Mouse (Mus musculus) right cerebral cortex, adult 18-20 months (tissue): ENCODE measurements around the gene Trio.

ENCODE experiments used
- DNase-seq: peaks from one replicate; pipeline ENCODE4 v3.0.0; 2022; ENCODE audit warnings: mixed read lengths

The Trio gene

DNA sequence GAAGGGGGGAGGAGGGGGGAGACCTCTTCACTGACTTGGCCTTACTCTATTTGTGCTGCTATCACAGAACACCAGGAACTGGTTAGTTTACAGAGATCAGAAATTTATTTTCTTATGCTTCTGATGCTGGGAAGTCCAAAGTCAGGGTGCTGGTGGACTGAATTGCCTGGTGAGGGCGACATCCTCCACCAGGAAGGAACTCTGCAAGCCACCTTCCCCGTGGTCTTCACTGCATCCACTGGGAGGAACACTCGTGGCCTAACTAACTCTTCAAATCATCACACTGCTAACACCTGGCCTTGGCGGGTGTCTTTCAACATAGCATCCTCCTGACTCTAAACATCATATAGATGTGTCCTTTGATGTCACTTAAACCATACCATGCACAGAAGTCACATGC, 109.4 kb downstream of the Trio start:
- DNase-seq, result no peak

DNA sequence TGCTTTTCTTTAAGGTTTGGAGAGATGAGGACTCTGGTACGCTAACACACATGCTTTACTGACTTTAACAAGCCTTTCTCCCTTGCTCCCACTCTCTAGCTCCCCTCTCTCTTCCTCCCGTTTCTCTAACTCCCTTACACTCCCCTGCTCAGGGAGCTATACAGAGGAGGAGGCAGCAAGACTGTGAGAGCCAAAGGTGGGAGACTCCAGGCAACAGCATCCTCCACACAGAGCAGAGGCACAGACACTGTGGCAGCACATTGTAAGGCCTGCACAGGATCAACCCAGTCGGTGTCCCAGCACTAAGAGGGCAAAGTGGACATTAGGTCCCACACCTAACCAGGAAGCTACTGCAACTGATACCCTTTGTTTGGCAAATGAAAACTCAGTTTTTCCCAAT, 112.6 kb downstream of the Trio start:
- no peak for DNase-seq

DNA sequence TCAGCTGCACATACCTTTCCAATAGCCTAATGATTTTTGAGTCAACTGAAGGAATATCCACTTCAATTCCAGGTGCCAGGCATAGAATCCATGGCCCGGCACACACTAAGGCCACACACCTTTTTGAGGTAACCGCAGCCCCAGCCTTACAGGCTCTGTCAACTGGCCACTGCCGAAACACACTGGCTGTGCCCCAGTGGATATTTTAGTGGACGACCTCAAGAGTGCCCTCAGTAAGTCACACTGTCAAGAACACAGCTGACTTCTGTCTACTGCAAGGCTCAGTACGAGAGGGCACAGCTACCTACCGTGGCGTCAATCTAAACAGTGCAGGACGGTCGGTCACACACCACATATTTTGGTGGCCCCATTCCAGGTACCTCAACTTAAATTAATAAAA, 114.5 kb downstream of the Trio start:
- no peak for DNase-seq

DNA sequence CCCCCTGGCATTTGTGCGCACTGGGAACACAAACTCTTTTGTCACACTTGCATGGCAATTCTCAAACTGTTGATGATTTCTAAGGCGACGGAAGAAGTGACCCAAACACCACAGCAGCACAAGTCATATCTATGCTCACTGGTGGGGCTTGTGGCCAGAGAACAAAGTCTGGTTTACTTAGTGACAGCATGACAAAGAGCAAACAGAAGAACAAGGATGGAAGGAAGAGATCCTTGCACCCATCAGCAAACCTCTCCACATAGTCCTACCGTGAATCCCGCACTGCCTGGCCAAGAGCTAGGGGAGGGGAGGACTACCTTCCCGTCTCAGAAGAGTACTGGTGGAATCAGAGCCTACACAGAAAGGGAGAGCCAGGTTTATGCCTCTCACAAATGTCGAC, 115.5 kb downstream of the Trio start:
- DNase-seq, result no peak

DNA sequence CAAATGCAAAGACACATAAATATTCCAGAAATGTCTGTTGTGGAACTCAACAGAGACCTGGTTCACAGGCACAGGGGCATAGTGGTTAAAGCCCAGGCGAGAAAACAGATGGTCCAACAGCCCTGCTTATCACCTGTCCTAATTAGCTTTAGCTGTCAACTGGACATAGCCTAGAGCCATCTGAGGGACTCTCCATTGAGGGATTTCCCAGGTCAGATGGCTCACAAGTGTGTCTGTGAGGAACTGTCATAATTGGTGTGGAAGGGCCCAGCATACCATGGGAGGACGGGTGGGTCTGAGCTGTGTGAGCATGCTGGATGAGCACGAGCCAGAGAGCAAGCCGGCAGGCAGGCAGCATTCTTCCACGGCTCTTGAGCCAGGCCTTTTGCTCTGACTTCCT, 118.0 kb downstream of the Trio start:
- no peak for DNase-seq

DNA sequence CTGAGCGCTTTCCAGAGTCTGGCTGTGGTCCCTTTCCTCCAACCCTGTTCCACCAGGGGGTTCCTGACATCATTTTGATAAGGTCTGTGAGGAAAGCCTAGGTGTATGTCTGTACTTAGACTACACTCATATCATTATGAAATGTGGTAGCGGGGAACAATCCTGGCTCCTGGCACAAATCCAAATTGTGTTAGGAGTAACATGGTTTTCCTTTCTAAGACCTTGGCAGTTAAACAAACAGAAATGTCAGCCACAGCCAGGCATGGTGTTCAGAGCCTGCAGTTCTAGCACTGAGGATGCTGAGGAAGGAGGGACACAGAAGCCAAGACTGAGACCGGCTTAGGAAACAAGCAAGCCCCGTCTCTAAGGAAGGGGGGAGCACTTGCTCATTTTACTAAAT, 119.2 kb downstream of the Trio start:
- no peak for DNase-seq

DNA sequence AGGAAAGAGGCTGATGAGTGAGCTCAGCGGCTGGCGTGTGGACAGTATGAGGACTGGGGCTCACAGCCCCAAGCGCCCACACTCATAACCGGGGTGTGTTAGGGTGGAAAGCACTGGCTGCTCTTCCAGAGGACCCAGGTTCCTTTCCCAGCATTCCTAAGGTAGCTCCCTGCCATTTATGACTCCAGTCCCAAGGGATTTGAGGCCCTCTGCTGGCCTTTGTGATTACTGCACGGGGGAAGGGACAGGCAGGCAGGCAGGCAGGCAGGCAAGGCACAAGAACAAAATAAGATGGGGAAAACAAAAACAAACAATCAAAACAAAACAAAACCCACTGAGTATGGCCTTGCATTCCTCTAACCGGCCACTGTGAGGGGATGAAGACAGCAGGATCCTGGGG, 120.3 kb downstream of the Trio start:
- peak; percentile 70 for DNase-seq

DNA sequence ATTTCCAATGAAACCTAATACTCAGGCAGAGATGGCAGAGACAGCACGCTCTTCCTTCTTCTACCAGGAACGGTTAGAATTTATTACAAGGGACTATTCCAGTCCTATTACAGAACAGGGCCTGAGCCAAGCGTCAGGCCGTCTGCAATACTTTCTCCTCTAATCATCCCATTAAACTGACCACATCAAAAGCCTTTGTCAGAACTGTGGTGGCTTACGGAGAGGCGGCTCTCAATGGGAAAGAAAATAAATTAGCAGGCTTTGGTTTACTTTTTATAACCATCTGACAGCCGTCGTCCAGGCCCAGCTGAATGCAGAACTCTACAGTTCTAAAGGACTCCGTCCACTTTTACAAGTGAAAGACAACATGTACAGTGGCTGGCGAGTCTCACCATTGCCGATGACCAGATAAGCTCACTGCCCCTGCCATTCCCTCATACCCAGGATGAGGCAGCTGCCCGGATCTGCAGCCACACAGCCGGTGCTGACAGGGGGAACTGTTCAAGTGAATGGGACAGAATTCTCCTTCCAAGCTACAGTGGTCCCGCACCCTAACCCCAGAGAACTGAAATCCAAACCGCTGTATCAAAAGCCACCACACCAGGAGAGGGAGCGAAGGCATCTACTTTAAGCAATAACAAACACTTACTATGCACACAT, 121.2 kb downstream of the Trio start:
- DNase-seq, result no peak

DNA sequence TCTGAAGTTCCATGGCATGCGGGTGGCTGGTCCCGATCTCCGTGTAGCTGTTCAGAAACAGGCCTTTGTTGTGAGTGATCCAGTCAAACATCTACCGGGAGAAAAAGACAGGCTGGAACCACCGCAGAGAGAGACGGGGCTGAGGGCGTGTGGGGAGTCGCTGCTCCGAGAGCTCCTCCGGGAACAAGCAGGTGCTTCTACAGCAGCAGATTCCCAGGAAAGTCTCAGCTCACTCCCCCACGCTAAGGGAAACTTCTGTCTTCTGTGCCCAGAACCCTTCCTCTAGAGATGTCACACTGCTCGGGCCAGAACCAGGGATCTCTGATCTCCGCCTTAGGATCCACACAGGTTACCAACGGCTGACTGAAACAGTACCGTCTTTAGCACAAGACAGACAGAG, 124.4 kb downstream of the Trio start:
- DNase-seq, result peak; percentile 42

DNA sequence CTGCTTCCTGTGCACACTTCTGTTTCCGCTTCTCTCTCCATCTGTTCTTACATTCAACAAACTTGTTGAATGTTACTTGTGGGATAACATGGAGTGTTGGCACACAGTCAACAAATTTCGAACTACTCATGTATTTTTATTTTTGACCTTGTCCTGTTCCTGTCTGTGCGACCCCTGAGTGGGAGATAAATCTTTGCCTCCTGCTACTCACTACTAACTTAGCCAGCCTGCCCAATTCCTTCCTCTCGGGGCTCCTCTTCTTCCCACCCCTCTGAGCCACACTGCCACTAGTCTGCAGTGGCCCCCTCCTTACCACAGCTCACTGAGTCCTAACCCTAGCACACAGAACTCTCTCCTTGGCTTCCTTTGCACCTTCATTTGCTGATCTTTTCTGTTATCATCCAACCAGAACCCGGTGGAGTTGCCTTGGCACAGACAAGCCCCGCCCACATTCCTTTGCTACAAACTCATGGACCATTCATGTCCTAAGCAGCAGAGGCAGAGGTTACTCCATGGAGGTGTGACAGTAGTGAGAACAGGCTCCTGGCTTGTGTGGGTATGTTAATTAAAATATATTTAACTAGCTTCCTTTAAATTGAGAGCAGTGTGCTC, 126.7 kb downstream of the Trio start:
- no peak for DNase-seq

DNA sequence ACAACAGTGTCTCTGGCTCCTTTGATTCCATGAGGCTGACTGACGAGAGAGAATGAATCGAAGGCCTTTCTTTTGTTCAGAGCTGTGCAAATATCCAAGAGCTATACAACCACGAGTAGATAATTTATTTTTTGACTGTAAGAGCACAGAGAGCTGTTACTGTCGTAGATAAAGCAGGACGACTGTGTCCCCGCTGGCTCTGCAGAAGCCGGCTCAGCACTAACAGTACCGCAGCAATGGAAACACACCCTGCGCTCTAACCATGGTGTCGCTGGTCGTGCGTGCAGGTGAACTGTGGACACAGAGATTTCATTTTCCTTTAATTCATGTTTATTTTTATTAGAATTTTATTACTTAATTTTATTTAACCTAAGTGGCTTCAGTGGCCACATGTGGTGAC, 131.5 kb downstream of the Trio start:
- no peak for DNase-seq

DNA sequence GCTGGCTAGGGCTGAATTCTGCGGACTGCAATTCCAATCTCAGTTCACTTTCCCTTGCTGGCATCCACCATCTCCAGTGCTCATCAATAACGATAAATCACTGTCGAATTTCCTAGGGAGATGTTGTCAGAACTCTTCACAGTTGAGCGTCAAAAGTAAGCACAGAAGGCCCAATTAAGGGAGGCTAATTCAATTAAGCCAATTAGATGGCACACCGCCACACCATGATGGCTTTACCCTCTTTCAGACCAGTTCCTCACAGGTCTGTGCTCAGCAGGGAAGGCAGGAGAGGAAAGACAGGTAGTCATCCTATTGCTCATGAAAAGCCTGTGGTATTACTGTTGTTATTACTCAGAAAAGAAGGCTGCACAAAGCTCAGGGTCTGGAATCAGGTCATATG, 133.6 kb downstream of the Trio start:
- DNase-seq, result no peak

DNA sequence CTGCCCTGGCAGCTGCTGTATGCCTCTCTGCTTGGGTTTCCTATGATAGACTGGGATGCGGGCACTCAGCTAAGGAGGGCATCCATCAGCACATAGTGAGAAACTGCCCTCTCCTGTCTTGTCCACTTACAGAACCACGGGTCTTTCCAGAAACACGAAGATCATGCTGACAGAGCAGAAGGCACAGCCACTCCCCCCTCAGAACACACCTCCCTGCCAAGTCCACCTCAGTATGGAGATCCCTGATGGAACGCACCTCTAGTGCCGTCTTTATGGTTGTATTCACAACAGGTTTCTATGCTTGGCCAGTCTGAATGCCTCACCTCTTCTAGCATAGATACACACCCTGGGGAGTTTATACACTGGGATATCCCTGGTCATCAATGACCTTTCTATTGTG, 135.0 kb downstream of the Trio start:
- DNase-seq, result no peak

DNA sequence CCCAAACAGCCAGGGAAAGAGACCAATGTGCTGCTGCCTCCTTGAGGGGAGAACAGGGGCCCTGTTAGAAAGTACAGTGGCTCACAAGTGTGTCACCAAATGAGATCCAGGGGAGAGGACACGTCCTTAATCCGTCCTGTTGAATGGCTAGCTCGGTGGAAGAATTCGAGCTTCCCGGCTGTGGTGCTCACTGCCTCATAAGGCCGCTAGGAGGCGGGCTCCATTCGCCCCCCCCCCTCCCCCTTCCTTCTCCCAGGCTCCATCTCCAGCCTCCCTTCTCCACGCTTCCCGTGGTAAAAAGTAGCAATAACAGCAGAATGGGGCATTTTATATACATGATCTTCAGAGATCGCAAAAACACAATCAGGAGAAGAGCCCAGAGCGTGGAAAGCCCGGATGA, 137.5 kb downstream of the Trio start:
- no peak for DNase-seq

DNA sequence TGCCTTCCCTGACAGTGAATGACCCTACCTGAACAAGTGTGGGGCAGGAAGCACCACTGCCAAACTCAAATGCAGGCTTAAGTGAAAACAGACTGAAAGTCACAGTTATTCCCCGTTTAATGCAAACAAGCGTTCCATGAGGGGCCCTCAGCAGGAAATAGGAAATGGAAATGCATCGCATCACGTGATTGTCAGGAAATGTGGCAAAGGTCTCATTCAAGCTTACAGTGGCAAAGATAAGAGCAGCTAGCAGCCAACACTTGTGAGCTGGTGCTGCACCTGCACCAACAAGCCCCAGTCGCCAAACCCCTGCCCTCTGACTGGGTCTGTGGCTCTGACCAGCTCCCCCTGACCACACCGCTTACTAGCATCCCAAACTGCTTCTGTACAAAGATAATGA, 138.7 kb downstream of the Trio start:
- no peak for DNase-seq

DNA sequence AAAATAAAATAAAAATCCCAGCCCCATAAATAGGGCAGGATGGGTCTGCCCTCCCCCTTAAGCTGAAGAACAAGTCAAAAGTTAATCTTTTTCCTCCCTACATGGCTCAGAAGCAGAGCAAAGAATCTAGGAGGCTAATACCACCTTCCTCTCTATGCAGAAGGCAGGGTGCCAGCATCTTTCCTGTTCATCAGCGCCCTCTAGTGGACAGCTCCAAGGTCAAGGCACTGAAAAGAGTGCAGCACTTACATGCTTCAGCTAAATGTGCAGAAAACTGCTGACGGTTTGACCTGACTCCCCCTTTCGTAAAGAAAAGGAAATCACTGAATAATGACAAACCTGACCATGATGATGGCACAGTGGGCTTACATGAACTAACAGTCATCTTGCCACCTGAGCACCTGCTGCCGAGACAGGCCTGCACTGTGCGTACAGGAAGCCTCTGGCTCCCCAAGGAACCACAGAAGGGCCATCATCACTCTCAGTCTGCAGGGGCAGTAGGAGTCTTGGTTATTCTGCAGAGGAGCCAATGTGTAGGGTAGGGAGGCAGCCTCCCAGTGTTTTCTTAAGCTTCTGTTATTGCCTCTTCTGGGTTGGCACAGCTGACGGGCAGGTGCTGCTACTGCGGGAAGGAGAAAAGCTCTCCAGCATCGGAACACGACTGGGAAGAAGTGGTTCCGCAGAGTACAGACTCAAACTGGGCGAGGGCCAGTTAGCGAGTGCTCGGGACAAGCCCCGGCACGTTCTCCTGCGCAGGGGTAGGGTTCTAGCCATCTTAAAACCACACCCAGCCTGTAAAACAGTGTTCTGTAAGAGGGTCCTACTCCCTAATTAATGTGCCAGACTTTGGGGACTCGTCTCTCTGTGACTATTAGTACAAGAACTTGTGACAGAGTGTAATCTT, 141.0 kb downstream of the Trio start:
- peak; percentile 77 for DNase-seq

DNA sequence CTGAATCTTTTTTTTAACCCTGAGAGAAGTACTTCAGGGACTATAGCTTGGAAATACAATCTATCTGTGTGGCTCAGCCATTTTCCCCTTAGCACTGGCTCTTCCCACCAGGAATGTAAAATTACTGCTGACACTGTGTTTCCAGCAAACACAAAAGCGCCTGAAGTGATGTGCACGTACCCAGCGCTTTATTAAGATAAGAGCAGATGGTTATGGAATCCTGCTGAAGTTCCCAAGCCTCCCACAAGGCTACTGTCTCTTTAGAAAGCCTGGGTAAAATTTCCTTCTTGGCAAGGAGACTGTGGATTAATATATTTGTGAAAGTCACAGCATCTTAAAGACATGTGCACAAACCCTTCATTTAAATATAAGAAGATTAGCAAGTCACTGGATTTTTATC, 141.8 kb downstream of the Trio start:
- DNase-seq, result peak; percentile 61

DNA sequence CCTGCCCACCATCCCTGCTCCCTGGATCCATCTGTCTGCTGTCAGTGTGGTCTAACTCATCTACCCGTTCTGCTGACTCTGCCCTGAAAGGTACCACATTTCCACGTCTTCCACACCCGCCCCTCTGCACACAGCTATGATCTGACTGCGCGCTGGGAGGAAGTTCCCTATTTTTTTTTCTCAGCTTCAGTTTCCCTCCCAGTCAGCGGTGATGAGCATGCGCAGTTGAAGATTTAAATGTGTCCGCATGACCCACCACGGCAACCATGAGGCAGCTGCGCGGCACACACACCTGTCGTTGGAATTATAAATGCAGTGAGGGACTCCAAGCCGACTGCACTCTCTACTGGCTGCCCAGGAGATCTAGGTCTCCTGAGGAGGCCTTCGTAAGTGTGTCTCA, 142.8 kb downstream of the Trio start:
- DNase-seq, result no peak

DNA sequence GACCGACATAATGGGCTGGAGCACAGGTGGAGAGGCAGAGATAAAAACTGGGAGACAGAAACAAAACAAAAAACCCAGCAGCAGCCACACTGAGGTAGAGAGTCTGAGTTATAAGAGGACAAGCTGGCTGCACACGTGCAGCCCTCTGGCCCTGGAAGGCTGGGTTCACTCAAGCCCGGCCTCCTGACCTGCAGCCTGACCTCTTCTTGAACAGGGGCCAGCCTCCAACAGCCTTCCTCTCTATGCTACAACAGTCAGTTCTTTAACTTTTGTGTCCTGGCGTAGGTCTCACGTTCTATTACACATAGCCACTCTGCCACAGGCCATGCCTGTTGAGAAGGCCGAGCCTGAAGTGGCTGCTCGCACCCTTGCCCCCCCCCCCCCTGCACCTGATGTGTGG, 147.8 kb downstream of the Trio start:
- DNase-seq, result no peak

DNA sequence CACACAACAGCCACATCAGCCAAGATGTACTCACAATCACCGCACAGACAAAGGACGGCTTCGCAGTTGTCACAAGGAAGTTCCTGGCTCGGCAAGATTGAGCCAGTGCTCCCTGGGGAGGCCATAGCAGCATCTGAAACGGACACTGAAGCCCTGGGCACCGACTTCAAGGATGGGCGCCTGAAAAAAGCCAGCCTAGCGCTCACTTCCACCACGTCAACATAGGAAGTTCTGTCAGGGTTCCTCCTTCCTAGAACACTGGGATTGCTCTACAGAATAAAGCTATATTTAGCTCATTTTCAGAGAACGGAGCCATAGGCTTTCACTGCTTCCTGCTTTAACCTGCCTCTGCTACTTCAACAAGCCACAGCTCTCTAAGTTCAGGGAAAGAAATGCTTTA, 149.3 kb downstream of the Trio start:
- DNase-seq, result no peak

DNA sequence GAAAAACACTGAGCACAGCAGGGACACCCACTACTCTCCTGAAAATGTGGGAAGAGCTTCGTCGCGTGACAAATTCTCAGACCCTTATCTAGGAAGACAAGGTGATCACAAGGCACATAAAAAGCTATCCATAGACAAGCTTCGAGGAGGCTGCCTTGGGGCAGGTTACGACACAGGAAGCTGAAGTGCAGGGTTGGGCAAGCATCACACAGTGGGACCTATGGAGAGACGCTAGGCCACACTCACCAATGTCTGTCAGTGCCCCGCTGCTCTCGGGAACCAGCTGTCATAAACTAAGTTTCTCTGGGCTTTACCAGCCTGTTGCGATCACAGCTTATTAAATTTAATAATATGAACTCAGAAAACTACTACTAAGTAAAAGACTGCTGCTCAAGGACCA, 149.9 kb downstream of the Trio start:
- DNase-seq, result no peak

DNA sequence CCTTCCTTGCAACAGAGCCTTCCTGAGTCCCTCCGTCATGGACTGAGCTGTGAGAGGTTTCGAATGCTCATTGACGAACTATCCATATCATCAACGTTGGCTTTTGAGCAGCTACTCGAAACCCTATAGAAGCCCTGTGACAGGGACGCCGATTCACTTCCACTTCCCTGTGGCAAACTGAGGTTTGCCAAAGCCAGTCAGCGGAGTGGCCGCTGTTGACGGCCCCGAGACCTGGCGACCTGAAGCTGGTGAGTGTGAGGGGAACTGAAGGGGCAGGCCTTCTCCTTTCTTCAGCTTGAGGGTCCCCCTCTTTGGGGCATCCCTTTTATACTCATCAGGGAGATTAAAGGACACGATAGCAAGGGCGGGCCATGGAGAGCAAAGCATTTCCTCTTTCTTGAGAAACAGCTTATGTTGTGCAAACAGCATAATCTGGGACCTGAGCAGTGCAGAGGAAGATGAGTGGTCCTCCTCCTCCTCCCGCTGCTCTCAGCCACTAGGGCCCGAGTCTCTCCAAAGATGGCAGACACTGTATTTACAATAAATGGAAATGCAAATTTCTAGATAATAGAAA, 151.8 kb downstream of the Trio start:
- no peak for DNase-seq

DNA sequence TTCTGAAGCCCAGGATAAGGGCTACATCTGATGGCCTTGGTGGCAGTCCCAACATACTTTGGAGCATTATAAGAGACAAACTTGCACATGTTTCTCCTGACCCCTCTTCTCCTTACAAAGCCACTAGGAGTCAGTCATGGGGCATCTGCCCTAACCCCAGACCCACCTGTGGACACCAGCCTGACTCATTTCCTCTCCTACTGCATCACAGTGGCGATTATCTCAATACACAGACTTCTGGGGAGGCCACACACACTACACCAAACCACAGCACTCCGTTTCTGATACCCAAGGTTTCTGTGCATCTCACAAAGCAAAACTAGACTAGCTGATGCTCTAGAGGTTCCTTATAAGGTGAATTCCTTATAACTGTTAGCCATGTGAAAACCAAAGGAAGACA, 153.4 kb downstream of the Trio start:
- no peak for DNase-seq

DNA sequence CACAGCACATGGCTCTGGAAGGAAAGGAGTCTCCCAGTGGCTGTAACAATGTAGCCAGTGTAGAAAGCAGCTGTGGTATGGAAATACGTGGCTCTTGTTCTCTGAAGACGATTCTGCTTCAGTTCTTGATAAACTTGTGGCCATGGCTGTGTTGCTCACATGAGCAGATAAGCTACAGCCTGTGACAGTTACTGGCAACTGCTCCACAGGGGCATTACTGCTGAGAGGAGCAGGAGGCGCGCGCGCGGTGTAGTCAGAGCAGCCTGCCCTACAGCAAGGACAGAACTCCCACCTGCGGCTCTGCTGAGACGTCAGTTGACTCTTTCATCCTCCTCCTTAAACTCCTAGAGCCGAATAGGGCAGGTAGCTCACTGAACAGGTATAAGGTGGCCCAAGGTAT, 153.9 kb downstream of the Trio start:
- no peak for DNase-seq
